8 mouse cellular contexts compared by ENCODE assay signal in the genomic region with DNA sequence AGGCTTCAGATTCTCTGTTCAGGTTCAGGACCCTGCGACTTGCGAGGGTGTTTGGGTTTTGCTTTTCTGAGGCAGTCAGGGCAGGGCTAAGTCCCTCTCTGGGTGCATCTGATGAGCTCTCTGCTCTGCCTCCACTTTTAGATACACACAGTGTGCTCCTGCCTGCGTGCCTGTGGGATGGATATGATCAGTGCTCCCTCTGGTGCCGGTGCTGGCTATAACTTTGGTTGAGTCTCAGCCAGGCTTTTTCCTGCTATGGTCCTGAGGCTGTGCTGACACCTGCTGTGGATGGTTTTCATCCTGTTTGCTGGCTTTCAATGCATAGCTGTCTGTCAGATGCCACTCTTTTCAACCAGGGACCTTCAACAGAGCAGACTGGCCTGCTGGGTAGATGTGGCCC.
DNase-seq lines count a peak whose midpoint lies in the region; ATAC-seq and TF ChIP-seq lines count a peak whose summit lies in the region.
"Had no signal": no experiment of that assay in that cellular context is flagged by ENCODE, and none has a peak within 500 bp of the region (broad histone marks: within the 10 kb centered on the region; RNA-seq: fewer than 3 reads in every experiment).

No protein-coding gene starts in this region.

- H3K27me3 ChIP-seq in intestine, embryonic 16.5 days (replicated peaks; ENCODE audit: control insufficient read depth, insufficient read depth, low read length) = no peaks in the 10 kb centered on the region
- no peaks in the 10 kb centered on the region for H3K27me3 ChIP-seq in intestine, embryonic 15.5 days (replicated peaks)
- no peaks in the 10 kb centered on the region for H3K27me3 ChIP-seq in testis, adult 2 months (ENCODE audit: control insufficient read depth, insufficient read depth, low read length)
- H3K27me3 ChIP-seq in stomach, postnatal 0 days (ENCODE audit: control insufficient read depth, insufficient read depth, low read length) = no peaks in the 10 kb centered on the region

- no peak for DNase-seq in testis, postnatal 10 days (ENCODE audit: low spot score)
- DNase-seq in cerebellum, postnatal 10 days = peak; percentile 38 to 55
- DNase-seq in stomach, postnatal 0 days (ENCODE audit: low spot score) = no peak
- no peak for DNase-seq in spleen, postnatal 4 days (ENCODE audit: low spot score in 2 of 2)

- peak; percentile 16; the same call in 1 of the 2 replicates for TF ChIP-seq CTCF in testis, adult 2 months (IDR thresholded peaks at IDR 0.05; ENCODE audit: control insufficient read depth, insufficient read depth, insufficient replicate concordance, low read depth, low read length)
- peak; percentile 71 for TF ChIP-seq CTCF in stomach, postnatal 0 days (IDR thresholded peaks at IDR 0.05; ENCODE audit: low read depth)

- no peak for TF ChIP-seq POLR2A in testis, adult 2 months (IDR thresholded peaks at IDR 0.05; ENCODE audit: control insufficient read depth, low read depth, low read length)

- no peaks in the 10 kb centered on the region for H3K36me3 ChIP-seq in intestine, embryonic 16.5 days (ENCODE audit: control insufficient read depth, insufficient read depth, low read length)
- H3K36me3 ChIP-seq in intestine, embryonic 15.5 days = no peaks in the 10 kb centered on the region
- no peaks in the 10 kb centered on the region for H3K36me3 ChIP-seq in testis, adult 2 months (ENCODE audit: control insufficient read depth, insufficient read depth, low read length)
- no peaks in the 10 kb centered on the region for H3K36me3 ChIP-seq in stomach, postnatal 0 days (ENCODE audit: control insufficient read depth, insufficient read depth, low read length)

- no peak for TF ChIP-seq EP300 in stomach, postnatal 0 days (optimal IDR thresholded peaks at IDR 0.05)

- 51% methylated on average over 4 of the region's 4 CpGs for whole genome bisulfite sequencing in intestine, embryonic 16.5 days
- WGBS in intestine, embryonic 15.5 days = 54% methylated on average over 4 of the region's 4 CpGs
- WGBS in stomach, postnatal 0 days = 46% methylated on average over 4 of the region's 4 CpGs

- no peaks in the 10 kb centered on the region for H3K9me3 ChIP-seq in intestine, embryonic 16.5 days (ENCODE audit: control insufficient read depth, low read length)
- no peaks in the 10 kb centered on the region for H3K9me3 ChIP-seq in intestine, embryonic 15.5 days
- H3K9me3 ChIP-seq in stomach, postnatal 0 days (ENCODE audit: control insufficient read depth, low read length) = no peaks in the 10 kb centered on the region

- peaks cover 15% of the 10 kb centered on the region for H3K4me1 ChIP-seq in intestine, embryonic 16.5 days (ENCODE audit: control insufficient read depth, insufficient read depth, low read length)
- peaks cover 12% of the 10 kb centered on the region; the same call in 1 of the 2 replicates for H3K4me1 ChIP-seq in intestine, embryonic 15.5 days (replicated peaks)
- no peaks in the 10 kb centered on the region for H3K4me1 ChIP-seq in testis, adult 2 months (ENCODE audit: control insufficient read depth, insufficient read depth, low read length)
- H3K4me1 ChIP-seq in stomach, postnatal 0 days (replicated peaks; ENCODE audit: control insufficient read depth, insufficient read depth) = 0 out of 2 replicates have a peak, but pooled peaks cover 7% of the 10 kb centered on the region

- H3K4me3 ChIP-seq in intestine, embryonic 16.5 days (ENCODE audit: low read length) = no peak overlapping the region
- no peak overlapping the region for H3K4me3 ChIP-seq in intestine, embryonic 15.5 days (replicated peaks)
- H3K4me3 ChIP-seq in testis, adult 2 months (ENCODE audit: control insufficient read depth, low read depth, low read length) = no peak overlapping the region
- H3K4me3 ChIP-seq in stomach, postnatal 0 days (ENCODE audit: low read depth, low read length) = no peak overlapping the region

- ATAC-seq in intestine, embryonic 16.5 days = peak; percentile 24; the same call in 1 of the 2 replicates
- ATAC-seq in intestine, embryonic 15.5 days = no peak
- ATAC-seq in stomach, postnatal 0 days (ENCODE audit: low FRiP score, low TSS enrichment) = no peak

- H3K27ac ChIP-seq in intestine, embryonic 16.5 days (ENCODE audit: low read length) = no peak overlapping the region
- H3K27ac ChIP-seq in intestine, embryonic 15.5 days = no peak overlapping the region
- no peak overlapping the region for H3K27ac ChIP-seq in testis, adult 2 months (ENCODE audit: control insufficient read depth, insufficient read depth, low read depth, low read length)
- H3K27ac ChIP-seq in stomach, postnatal 0 days (replicated peaks) = no peak overlapping the region
- H3K27ac ChIP-seq: macrophage had no signal

- H3K4me2 ChIP-seq in intestine, embryonic 16.5 days (ENCODE audit: low read depth, low read length) = no peak overlapping the region
- no peak overlapping the region for H3K4me2 ChIP-seq in intestine, embryonic 15.5 days (replicated peaks)
- H3K4me2 ChIP-seq in stomach, postnatal 0 days (replicated peaks; ENCODE audit: low read depth) = no peak overlapping the region

- H3K9ac ChIP-seq in intestine, embryonic 16.5 days (ENCODE audit: low read depth, low read length) = no peak overlapping the region
- H3K9ac ChIP-seq in intestine, embryonic 15.5 days = no peak overlapping the region
- H3K9ac ChIP-seq in stomach, postnatal 0 days (ENCODE audit: low read length) = no peak overlapping the region

Comparison
In these comparisons a context has a peak if more than half of its experiments do, and no peak if none do; other contexts are left out.
1. DNase-seq: peak in cerebellum, postnatal 10 days (2 of 2); none in testis, postnatal 10 days (single experiment), stomach, postnatal 0 days (single experiment) and spleen, postnatal 4 days (0 of 2).